Mouse (Mus musculus) urinary bladder, postnatal 14 days (tissue): Measurements from ENCODE around the gene Zfp661.

ENCODE experiments used
- DNase-seq: peaks from one replicate; pipeline ENCODE4 v3.0.0; 2021; ENCODE audit warnings: low spot score

Gene Zfp661

GRCm38 (mm10) chr2:127551078-127551477, 35.8 kb downstream of the Zfp661 start:
- DNase-seq: peak; percentile 36

GRCm38 (mm10) chr2:127550446-127550845, 36.4 kb downstream of the Zfp661 start:
- DNase-seq: no peak

GRCm38 (mm10) chr2:127549711-127550110, 37.2 kb downstream of the Zfp661 start:
- no peak for DNase-seq

GRCm38 (mm10) chr2:127548342-127549074, 38.4 kb downstream of the Zfp661 start:
- DNase-seq: no peak

GRCm38 (mm10) chr2:127541697-127542096, 45.2 kb downstream of the Zfp661 start:
- no peak for DNase-seq

GRCm38 (mm10) chr2:127541185-127541584, 45.7 kb downstream of the Zfp661 start, which contains the start of gene Prom2:
TSS of gene Prom2 (minus strand) at chr2:127541467.
- peak; percentile 86 for DNase-seq

GRCm38 (mm10) chr2:127539494-127539893, 47.4 kb downstream of the Zfp661 start:
- peak; percentile 53 for DNase-seq

GRCm38 (mm10) chr2:127537548-127537947, 49.3 kb downstream of the Zfp661 start:
- no peak for DNase-seq

- DNase-seq: no peak
Measured at GRCm38 (mm10) chr2:127535363-127535762, 51.5 kb downstream of the Zfp661 start.

GRCm38 (mm10) chr2:127532379-127532778, 54.5 kb downstream of the Zfp661 start:
- no peak for DNase-seq

- DNase-seq: no peak
Measured at GRCm38 (mm10) chr2:127531592-127531991, 55.3 kb downstream of the Zfp661 start.

GRCm38 (mm10) chr2:127530418-127530817, 56.5 kb downstream of the Zfp661 start:
- DNase-seq: no peak

- no peak for DNase-seq
Measured at GRCm38 (mm10) chr2:127525004-127525775, 61.7 kb downstream of the Zfp661 start.
